Mouse (Mus musculus): ENCODE data around the gene Dohh.

DNA sequence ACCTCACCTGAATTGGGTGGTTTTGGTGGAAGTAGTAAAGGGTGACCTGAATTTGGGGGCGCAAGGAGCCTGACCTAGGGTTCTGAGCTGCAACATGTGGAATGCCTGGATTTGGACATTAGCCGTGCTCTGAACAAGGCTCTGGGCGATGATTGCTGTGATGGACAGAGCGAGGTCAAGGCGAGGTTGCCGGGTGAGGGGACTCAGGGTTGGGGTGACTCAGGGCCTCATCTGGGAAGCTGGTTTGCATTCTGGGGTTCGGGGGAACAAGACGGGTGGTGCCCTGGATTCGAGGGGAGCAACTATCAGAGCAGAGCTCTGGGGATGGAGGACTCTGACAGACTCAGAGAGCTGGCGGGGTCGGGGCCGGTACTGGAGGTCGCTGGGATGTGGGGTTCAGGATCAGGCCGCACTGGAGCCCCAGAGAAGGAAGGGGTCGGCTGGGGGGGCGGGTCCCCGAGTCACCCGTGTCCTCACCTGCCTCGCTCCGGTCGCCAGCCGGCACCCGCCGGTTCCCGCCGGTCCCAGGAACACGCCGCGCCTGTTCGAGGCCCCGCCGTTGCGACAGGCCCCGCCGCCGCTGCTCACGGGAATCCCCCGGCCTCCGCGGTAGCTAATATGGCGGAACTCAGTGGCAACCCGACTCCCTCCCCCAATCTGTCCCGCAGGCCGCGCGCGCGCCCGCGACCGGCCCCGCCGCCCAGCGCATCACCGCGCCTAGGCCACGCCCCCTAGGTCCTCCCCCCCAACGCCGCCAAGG lies 6.3 kb upstream of the Dohh start, which contains the start of gene Fzr1:
- no peak for TF ChIP-seq POLR2A (IDR thresholded peaks at IDR 0.05; ENCODE audit: control insufficient read depth, extremely low read depth, insufficient read depth, low read length, poor library complexity)
- TF ChIP-seq CTCF (IDR thresholded peaks at IDR 0.05; ENCODE audit: borderline replicate concordance, control insufficient read depth, extremely low read depth, insufficient read depth, low read length, poor library complexity), result no peak

Measured in thymus, adult 2 months (tissue).